Mouse (Mus musculus) CD4-positive helper T cell, adult 2 months (primary cell): ENCODE data around the gene Katna1.

ENCODE experiments used
- DNase-seq: peaks from one replicate; pipeline ENCODE4 v3.0.0-alpha.2; 2012; ENCODE audit warnings: low read depth, missing footprints, low spot score

The Katna1 gene

DNA sequence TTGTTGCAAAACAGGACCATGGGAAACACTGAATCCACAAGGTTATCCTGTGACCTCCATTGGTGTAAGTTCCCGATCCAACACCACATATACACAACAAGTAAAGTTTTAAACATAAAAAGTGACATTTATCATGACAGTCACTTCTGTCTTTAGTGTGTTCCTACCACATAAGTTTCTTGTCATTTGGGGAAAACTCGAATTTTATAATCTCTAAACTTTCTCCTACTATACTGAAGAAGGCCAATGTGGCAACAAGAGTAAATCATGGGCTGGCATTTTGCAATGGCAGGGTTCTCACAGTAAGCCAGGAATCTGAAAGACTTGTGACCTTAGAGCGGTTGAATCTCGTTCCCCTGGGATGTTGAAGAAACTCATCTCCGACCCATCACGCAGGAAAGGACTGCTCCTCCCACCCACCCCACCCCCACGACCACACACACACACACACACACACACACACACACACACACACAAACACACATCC is 54.0 kb downstream of the Katna1 start:
- no peak for DNase-seq

DNA sequence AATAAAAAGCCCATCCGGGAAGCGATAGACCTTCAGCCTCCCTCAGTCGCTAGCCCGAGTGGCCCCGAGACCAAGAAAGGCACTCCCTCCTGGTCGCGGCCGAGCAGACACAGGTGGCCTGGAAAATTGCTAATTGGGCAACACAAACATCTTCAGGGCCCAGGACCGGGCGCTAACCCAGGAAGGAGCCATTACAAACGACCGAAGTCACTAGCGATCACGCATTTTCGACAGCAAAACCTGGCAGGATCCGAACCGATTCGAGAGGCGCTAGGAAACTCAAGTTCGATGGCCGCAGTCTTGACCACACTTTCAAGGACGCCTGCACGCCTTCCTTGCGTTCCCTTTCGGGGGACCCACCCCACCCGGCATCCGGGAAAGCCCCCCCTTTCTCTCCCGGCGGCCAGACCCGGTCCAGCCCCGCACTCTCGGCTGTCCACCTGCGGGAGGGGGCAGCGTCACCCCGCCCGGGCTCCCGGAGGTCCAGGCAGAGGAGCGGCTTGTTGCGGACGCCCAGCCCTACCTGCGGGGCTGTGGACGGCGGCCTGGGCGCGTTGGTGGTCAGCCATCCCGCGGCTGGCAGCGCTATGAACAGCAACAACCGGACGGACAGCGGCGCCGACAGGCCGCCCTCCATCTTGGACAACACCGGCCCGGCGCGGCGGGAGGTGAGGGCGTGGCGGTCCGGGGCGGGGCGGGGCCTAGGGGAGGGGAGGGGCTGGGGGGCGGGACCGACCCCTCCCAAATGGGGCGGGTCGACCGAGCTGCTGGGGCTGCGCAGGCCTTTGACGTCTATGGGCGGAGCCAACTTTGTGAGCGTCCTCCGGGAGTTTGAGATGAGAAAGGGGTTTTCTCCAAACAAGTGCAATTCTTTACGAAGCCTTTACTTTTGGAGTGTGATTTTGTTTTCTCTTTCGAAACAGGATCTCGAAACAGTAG is 54.7 kb downstream of the Katna1 start:
- DNase-seq, result peak; percentile 92

DNA sequence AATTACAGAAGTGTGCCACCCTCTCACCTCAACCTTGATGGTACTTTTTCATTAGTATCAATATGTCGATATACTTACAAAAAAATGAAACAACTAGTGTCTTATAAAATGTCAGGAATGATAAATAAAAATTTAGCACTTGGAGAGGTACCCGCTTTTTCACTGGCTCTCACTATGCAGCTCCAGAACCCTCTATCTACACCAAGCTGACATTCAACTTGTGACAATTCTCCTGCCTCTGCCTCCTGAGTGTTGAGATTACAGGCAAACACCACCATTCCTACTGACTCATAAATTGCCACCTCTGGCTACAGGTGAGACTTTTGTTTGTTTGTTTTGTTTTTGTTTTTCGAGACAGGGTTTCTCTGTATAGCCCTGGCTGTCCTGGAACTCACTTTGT is 55.4 kb downstream of the Katna1 start:
- DNase-seq, result no peak

DNA sequence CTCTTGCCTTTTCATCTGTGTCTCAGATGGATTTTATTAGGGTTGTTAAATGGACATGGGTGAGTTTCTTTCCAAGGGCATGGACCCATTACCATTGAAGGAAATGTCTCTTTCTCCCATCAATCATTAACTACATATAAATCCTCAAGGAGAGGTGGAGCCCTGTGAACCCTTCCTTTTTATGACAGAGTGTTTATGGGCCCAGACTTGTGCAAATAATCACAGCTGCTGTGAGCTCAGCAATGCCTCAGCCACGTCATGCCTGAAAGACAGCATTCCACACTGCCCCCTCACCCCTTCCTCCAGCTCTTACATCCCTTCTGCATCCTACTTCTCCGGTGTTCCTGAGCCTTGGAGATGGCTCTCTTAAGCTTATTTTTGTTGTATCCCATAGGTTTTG is 61.5 kb downstream of the Katna1 start:
- no peak for DNase-seq

DNA sequence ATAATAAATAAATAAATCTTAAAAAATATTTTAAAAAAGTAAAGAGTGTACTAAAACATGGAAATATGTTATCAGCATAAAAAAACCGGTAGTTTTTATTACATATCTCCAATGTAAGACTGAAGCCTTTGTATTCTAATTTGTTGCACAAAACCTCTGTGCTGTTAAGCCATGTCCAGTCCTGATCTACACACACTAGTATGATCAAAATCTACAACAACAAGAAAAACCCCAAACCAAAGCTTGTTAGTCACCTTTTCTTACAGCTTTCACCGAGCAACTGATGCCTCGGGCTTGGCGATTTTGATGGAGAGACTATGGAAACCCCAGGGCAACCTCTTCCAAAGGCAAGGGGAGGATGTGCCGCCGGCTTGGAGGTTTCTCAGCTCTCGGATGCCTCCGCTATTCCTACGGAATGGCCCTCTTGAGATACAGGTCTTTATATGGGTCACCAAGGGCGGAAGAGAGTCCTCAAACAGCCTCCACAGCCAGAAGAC is 66.5 kb downstream of the Katna1 start:
- DNase-seq, result no peak

DNA sequence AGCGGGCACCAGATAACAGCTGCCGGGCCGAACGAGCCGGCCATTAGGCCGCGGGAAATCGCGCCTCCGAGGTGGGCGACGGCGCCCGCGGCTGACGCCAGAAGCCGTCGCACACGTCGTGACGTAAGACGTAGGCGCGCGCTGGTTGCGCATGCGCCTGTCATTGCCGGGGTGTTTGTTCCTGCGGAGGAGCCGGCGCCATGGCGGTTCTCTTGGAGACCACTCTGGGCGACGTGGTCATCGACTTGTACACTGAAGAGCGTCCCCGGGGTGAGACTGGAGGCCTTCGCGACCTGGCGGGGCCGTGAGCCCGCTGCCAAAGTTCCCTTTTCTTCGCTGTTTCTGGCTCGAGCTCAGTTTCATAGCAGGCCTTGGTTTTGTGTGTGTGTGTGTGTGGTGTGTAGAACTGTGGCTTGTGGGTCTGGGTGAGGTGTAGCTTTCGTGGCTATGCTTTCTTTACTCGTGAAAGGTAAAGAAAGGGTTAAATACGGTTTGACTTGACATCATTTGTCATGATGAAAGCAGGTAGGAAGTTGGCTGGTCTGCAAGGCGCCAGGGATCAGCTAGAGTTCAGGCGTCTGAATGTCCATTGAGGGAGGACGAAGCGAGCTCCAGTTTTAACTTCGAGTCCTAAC is 67.1 kb downstream of the Katna1 start, which contains the start of the genes Ginm1 and Ppil4:
TSS of gene Ginm1 (minus strand) at position 74 of the 635 bp plus-strand sequence.
TSS of gene Ppil4 (plus strand) at position 141 of the 635 bp plus-strand sequence.
- DNase-seq, result peak; percentile 95

DNA sequence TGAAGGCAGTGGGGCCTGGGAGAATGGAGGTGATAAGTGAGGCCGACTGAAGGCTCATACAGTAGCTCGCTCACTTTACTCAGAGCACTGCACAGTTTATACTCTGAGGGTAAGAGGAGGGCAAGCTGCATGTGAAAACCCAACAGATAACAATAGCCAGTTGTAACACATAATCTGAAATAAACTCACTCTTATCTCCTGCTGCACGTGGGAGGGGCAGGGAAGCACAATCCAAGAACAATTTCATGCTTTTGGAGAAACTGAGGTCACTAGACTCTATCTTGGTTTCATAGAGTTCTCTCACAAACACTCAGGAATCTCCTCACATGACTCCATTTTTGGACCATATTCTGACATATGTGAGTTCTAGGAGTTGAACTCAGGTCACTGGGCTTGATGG is 75.5 kb downstream of the Katna1 start:
- no peak for DNase-seq

DNA sequence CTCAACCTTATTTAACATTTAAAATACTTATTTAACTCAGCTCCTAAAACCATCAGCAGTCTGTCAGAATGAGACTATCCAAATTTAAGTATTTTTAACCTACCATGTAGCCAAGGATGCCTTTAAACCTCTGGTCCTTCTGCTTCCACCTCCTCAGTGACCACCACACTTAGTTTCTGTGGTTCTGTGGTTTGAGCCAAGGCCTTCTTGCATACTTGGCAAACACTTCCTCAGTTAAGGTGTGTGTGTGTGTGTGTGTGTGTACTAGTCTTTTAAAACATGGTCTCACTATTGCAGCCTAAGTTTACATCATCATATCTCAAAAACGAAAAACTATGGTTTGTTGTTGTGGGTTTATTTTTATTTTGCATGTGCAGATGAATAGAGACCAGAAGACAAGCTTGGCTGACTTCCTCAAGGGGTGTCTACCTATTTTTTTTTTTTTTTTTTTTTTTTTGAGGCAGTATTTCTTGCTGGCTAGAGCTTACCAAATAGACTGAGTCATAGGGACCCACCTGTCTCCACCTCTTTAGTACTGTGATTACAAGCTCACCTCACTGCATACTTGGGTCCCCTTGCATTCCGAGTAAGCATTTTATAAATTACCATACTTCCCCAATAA is 76.8 kb downstream of the Katna1 start:
- DNase-seq, result no peak

DNA sequence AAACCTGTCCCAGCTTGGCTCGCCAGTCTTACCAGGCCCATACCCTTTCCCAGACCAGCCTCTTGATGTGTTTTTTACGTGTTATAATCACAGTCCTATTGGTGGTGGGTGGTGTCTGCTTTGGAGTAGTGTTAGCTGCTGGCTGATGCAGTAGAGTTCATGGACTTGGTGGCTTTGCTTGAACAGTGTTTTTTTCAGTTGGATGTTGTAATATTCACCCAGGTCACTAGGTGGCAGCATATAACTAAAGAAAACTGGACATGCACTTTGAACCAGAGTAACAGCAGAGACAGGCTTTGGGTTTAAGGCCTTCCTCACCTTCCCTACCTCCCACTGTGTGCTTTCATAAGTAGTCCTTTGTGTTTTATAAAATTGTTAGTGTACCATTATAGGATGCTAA is 84.1 kb downstream of the Katna1 start:
- peak; percentile 76 for DNase-seq
